Comparison of ENCODE assay signal across 15 mouse cellular contexts in genomic region chr4:41499619-41500018, GRCm38 (mm10). TPM values are rescaled to one million over a fixed set of nuclear protein-coding genes. Genes with fewer than 3 reads are reported as not detected.
DNase-seq lines count a peak whose midpoint lies in the region; ATAC-seq lines count a peak whose summit lies in the region.
"Had no signal": no experiment of that assay in that cellular context is flagged by ENCODE, and none has a peak within 500 bp of the region (broad histone marks: within the 10 kb centered on the region; RNA-seq: fewer than 3 reads in every experiment).

No protein-coding gene starts in this region.

- no peak overlapping the region for H3K27ac ChIP-seq in forebrain, embryonic 13.5 days
- H3K27ac ChIP-seq in forebrain, embryonic 10.5 days, result no peak overlapping the region
- no peak overlapping the region for H3K27ac ChIP-seq in hindbrain, embryonic 13.5 days
- H3K27ac ChIP-seq in hindbrain, embryonic 11.5 days (ENCODE audit: low read depth, low read length), result no peak overlapping the region
- no peak overlapping the region for H3K27ac ChIP-seq in neural tube, embryonic 13.5 days (replicated peaks)
- H3K27ac ChIP-seq in neural tube, embryonic 14.5 days (ENCODE audit: low read depth, low read length), result no peak overlapping the region
- H3K27ac ChIP-seq: limb, embryonic 12.5 days; liver, embryonic 14.5 days; stomach, postnatal 0 days had no signal

- peak overlapping the region; percentile 61; the same call in 1 of the 2 replicates for H3K4me2 ChIP-seq in forebrain, embryonic 13.5 days
- H3K4me2 ChIP-seq in hindbrain, embryonic 13.5 days, result peak overlapping the region; percentile 61; the same call in 1 of the 2 replicates
- no peak overlapping the region for H3K4me2 ChIP-seq in hindbrain, embryonic 11.5 days (replicated peaks; ENCODE audit: low read depth, low read length)
- peak overlapping the region; percentile 58; the same call in 1 of the 2 replicates for H3K4me2 ChIP-seq in neural tube, embryonic 13.5 days
- H3K4me2 ChIP-seq in neural tube, embryonic 14.5 days (ENCODE audit: low read depth, low read length), result peak overlapping the region; percentile 52; the same call in 1 of the 2 replicates

- peak overlapping the region; percentile 1; the same call in 1 of the 2 replicates for H3K9ac ChIP-seq in forebrain, embryonic 13.5 days
- 0 out of 2 replicates have a peak overlapping the region, but pooled peaks have one; percentile 62 for H3K9ac ChIP-seq in hindbrain, embryonic 13.5 days
- H3K9ac ChIP-seq in hindbrain, embryonic 11.5 days (ENCODE audit: low read depth, low read length), result no peak overlapping the region
- no peak overlapping the region for H3K9ac ChIP-seq in neural tube, embryonic 13.5 days
- H3K9ac ChIP-seq in neural tube, embryonic 14.5 days (replicated peaks; ENCODE audit: low read depth, low read length), result no peak overlapping the region
- H3K9ac ChIP-seq: limb, embryonic 12.5 days; liver, embryonic 14.5 days had no signal

- no peak for ATAC-seq in forebrain, embryonic 13.5 days
- no peak for ATAC-seq in hindbrain, embryonic 13.5 days (ENCODE audit: low FRiP score)
- no peak for ATAC-seq in hindbrain, embryonic 11.5 days (ENCODE audit: low FRiP score)
- no peak for ATAC-seq in neural tube, embryonic 13.5 days (ENCODE audit: low read depth)
- ATAC-seq in neural tube, embryonic 14.5 days (ENCODE audit: low read depth), result no peak
- ATAC-seq: CD4-positive, CD25-positive, alpha-beta regulatory T cell, adult 4 months had no signal

- no peaks in the 10 kb centered on the region for H3K9me3 ChIP-seq in forebrain, embryonic 13.5 days (replicated peaks)
- no peaks in the 10 kb centered on the region for H3K9me3 ChIP-seq in forebrain, embryonic 10.5 days
- no peaks in the 10 kb centered on the region for H3K9me3 ChIP-seq in hindbrain, embryonic 13.5 days
- H3K9me3 ChIP-seq in hindbrain, embryonic 11.5 days (ENCODE audit: control insufficient read depth, low read length), result no peaks in the 10 kb centered on the region
- no peaks in the 10 kb centered on the region for H3K9me3 ChIP-seq in neural tube, embryonic 13.5 days
- no peaks in the 10 kb centered on the region for H3K9me3 ChIP-seq in neural tube, embryonic 14.5 days (ENCODE audit: control insufficient read depth, low read length)
- H3K9me3 ChIP-seq: limb, embryonic 12.5 days had no signal

- peaks cover 42% of the 10 kb centered on the region for H3K4me1 ChIP-seq in forebrain, embryonic 13.5 days
- H3K4me1 ChIP-seq in forebrain, embryonic 10.5 days, result peaks cover 44% of the 10 kb centered on the region
- peaks cover 53% of the 10 kb centered on the region for H3K4me1 ChIP-seq in hindbrain, embryonic 13.5 days (replicated peaks)
- peaks cover 10% of the 10 kb centered on the region for H3K4me1 ChIP-seq in hindbrain, embryonic 11.5 days (replicated peaks; ENCODE audit: control insufficient read depth, insufficient read depth, low read length)
- peaks cover 39% of the 10 kb centered on the region for H3K4me1 ChIP-seq in neural tube, embryonic 13.5 days (replicated peaks)
- peaks cover 22% of the 10 kb centered on the region; the same call in 1 of the 2 replicates for H3K4me1 ChIP-seq in neural tube, embryonic 14.5 days (ENCODE audit: control insufficient read depth, insufficient read depth, low read length)

- no peak for DNase-seq in forebrain, embryonic 10.5 days (ENCODE audit: extremely low spot score, low spot score)
- no peak for DNase-seq in hindbrain, embryonic 11.5 days (ENCODE audit: low spot score)
- DNase-seq in neural tube, embryonic 10.5 days (ENCODE audit: extremely low spot score, low spot score), result no peak
- DNase-seq in cerebellum, postnatal 10 days, result no peak
- DNase-seq: cerebellum, adult 11 months; thymus, postnatal 14 days had no signal

- 59% methylated on average over 8 of the region's 8 CpGs for WGBS in forebrain, embryonic 13.5 days
- 58% methylated on average over 8 of the region's 8 CpGs for WGBS in forebrain, embryonic 10.5 days
- 60% methylated on average over 8 of the region's 8 CpGs for WGBS in hindbrain, embryonic 13.5 days
- WGBS in hindbrain, embryonic 11.5 days, result 56% methylated on average over 8 of the region's 8 CpGs
- 57% methylated on average over 8 of the region's 8 CpGs for WGBS in neural tube, embryonic 13.5 days
- WGBS in neural tube, embryonic 14.5 days, result 52% methylated on average over 8 of the region's 8 CpGs

- peaks cover 62% of the 10 kb centered on the region for H3K27me3 ChIP-seq in forebrain, embryonic 13.5 days
- peaks cover 81% of the 10 kb centered on the region for H3K27me3 ChIP-seq in forebrain, embryonic 10.5 days (ENCODE audit: poor library complexity, severe bottlenecking)
- peaks cover 77% of the 10 kb centered on the region for H3K27me3 ChIP-seq in hindbrain, embryonic 13.5 days
- peaks cover 56% of the 10 kb centered on the region for H3K27me3 ChIP-seq in hindbrain, embryonic 11.5 days (ENCODE audit: control insufficient read depth, insufficient read depth, low read length)
- peaks cover 80% of the 10 kb centered on the region for H3K27me3 ChIP-seq in neural tube, embryonic 13.5 days
- peaks cover 27% of the 10 kb centered on the region for H3K27me3 ChIP-seq in neural tube, embryonic 14.5 days (ENCODE audit: control insufficient read depth, insufficient read depth, low read length)

- no peaks in the 10 kb centered on the region for H3K36me3 ChIP-seq in forebrain, embryonic 13.5 days (ENCODE audit: poor library complexity, severe bottlenecking)
- H3K36me3 ChIP-seq in forebrain, embryonic 10.5 days (replicated peaks), result peaks cover 2% of the 10 kb centered on the region; the same call in 1 of the 2 replicates
- peaks cover 3% of the 10 kb centered on the region for H3K36me3 ChIP-seq in hindbrain, embryonic 13.5 days
- no peaks in the 10 kb centered on the region for H3K36me3 ChIP-seq in hindbrain, embryonic 11.5 days (ENCODE audit: control insufficient read depth, insufficient read depth, low read length)
- no peaks in the 10 kb centered on the region for H3K36me3 ChIP-seq in neural tube, embryonic 13.5 days
- no peaks in the 10 kb centered on the region for H3K36me3 ChIP-seq in neural tube, embryonic 14.5 days (ENCODE audit: control insufficient read depth, insufficient read depth, low read length)
- H3K36me3 ChIP-seq: limb, embryonic 12.5 days had no signal

- H3K4me3 ChIP-seq in forebrain, embryonic 13.5 days, result no peak overlapping the region
- no peak overlapping the region for H3K4me3 ChIP-seq in forebrain, embryonic 10.5 days
- H3K4me3 ChIP-seq in hindbrain, embryonic 13.5 days, result peak overlapping the region; percentile 37; the same call in 1 of the 2 replicates
- no peak overlapping the region for H3K4me3 ChIP-seq in hindbrain, embryonic 11.5 days (ENCODE audit: low read depth, low read length)
- no peak overlapping the region for H3K4me3 ChIP-seq in neural tube, embryonic 13.5 days
- H3K4me3 ChIP-seq in neural tube, embryonic 14.5 days (ENCODE audit: low read depth, low read length), result no peak overlapping the region

RNA-seq across cellular contexts. Expression of gene AI464131, which starts 3.3 kb away (rescaled TPM):
- 3.0 and 3.1 TPM in 2 replicates for polyA plus RNA-seq in forebrain, embryonic 13.5 days (2015; fragmentation: Nextera tagmentation; extraction: Ambion mirVana)
- polyA plus RNA-seq in forebrain, embryonic 10.5 days (2016; fragmentation: Nextera tagmentation; extraction: Ambion mirVana), result 6.3 and 7.1 TPM in 2 replicates
- 7.0 TPM in 2 replicates for polyA plus RNA-seq in hindbrain, embryonic 13.5 days (2015; fragmentation: Nextera tagmentation; extraction: Ambion mirVana)
- 8.3 and 10.9 TPM in 2 replicates for polyA plus RNA-seq in hindbrain, embryonic 11.5 days (2014; fragmentation: Nextera tagmentation; extraction: Ambion mirVana)
- polyA plus RNA-seq in neural tube, embryonic 13.5 days (2015; fragmentation: Nextera tagmentation; extraction: Ambion mirVana), result 5.7 and 6.5 TPM in 2 replicates
- polyA plus RNA-seq in neural tube, embryonic 14.5 days (2014; fragmentation: Nextera tagmentation; extraction: Ambion mirVana), result 8.0 and 8.6 TPM in 2 replicates
- polyA plus RNA-seq: CD4-positive, CD25-positive, alpha-beta regulatory T cell, adult 4 months had no signal

RNA-seq across cellular contexts. Expression of gene 1110017D15Rik, which starts 17.5 kb away (rescaled TPM):
- 9.1 and 14.3 TPM in 2 replicates for polyA plus RNA-seq in forebrain, embryonic 13.5 days (2015; fragmentation: Nextera tagmentation; extraction: Ambion mirVana)
- polyA plus RNA-seq in forebrain, embryonic 10.5 days (2016; fragmentation: Nextera tagmentation; extraction: Ambion mirVana), result 3.8 and 6.1 TPM in 2 replicates
- polyA plus RNA-seq in hindbrain, embryonic 13.5 days (2015; fragmentation: Nextera tagmentation; extraction: Ambion mirVana), result 9.8 and 17.9 TPM in 2 replicates
- 12.7 and 14.3 TPM in 2 replicates for polyA plus RNA-seq in hindbrain, embryonic 11.5 days (2014; fragmentation: Nextera tagmentation; extraction: Ambion mirVana)
- 6.8 and 8.7 TPM in 2 replicates for polyA plus RNA-seq in neural tube, embryonic 13.5 days (2015; fragmentation: Nextera tagmentation; extraction: Ambion mirVana)
- polyA plus RNA-seq in neural tube, embryonic 14.5 days (2014; fragmentation: Nextera tagmentation; extraction: Ambion mirVana), result 5.3 and 13.7 TPM in 2 replicates
- polyA plus RNA-seq: CD4-positive, CD25-positive, alpha-beta regulatory T cell, adult 4 months; heart, embryonic 11.5 days; liver, embryonic 14.5 days had no signal

RNA-seq across cellular contexts. Expression of gene Nudt2, which starts 34.7 kb away (rescaled TPM):
- polyA plus RNA-seq in forebrain, embryonic 13.5 days (2015; fragmentation: Nextera tagmentation; extraction: Ambion mirVana), result 62.2 and 72.8 TPM in 2 replicates
- polyA plus RNA-seq in forebrain, embryonic 10.5 days (2016; fragmentation: Nextera tagmentation; extraction: Ambion mirVana), result 65.4 and 67.8 TPM in 2 replicates
- polyA plus RNA-seq in hindbrain, embryonic 13.5 days (2015; fragmentation: Nextera tagmentation; extraction: Ambion mirVana), result 58.0 and 60.4 TPM in 2 replicates
- 67.7 and 70.3 TPM in 2 replicates for polyA plus RNA-seq in hindbrain, embryonic 11.5 days (2014; fragmentation: Nextera tagmentation; extraction: Ambion mirVana)
- 57.0 and 62.7 TPM in 2 replicates for polyA plus RNA-seq in neural tube, embryonic 13.5 days (2015; fragmentation: Nextera tagmentation; extraction: Ambion mirVana)
- 60.8 and 78.5 TPM in 2 replicates for polyA plus RNA-seq in neural tube, embryonic 14.5 days (2014; fragmentation: Nextera tagmentation; extraction: Ambion mirVana)

RNA-seq across cellular contexts. Expression of gene Kif24, which starts 34.9 kb away (rescaled TPM):
- 8.9 and 9.7 TPM in 2 replicates for polyA plus RNA-seq in forebrain, embryonic 13.5 days (2015; fragmentation: Nextera tagmentation; extraction: Ambion mirVana)
- 16.2 and 17.7 TPM in 2 replicates for polyA plus RNA-seq in forebrain, embryonic 10.5 days (2016; fragmentation: Nextera tagmentation; extraction: Ambion mirVana)
- 4.6 and 5.1 TPM in 2 replicates for polyA plus RNA-seq in hindbrain, embryonic 13.5 days (2015; fragmentation: Nextera tagmentation; extraction: Ambion mirVana)
- polyA plus RNA-seq in hindbrain, embryonic 11.5 days (2014; fragmentation: Nextera tagmentation; extraction: Ambion mirVana), result 10.4 and 11.9 TPM in 2 replicates
- 2.3 and 2.8 TPM in 2 replicates for polyA plus RNA-seq in neural tube, embryonic 13.5 days (2015; fragmentation: Nextera tagmentation; extraction: Ambion mirVana)
- 2.1 and 2.3 TPM in 2 replicates for polyA plus RNA-seq in neural tube, embryonic 14.5 days (2014; fragmentation: Nextera tagmentation; extraction: Ambion mirVana)

Comparison
In these comparisons a context has a peak if more than half of its experiments do, and no peak if none do; other contexts are left out.
1. H3K9ac ChIP-seq: peak in forebrain, embryonic 13.5 days (single experiment) and hindbrain, embryonic 13.5 days (single experiment); none in hindbrain, embryonic 11.5 days (single experiment), neural tube, embryonic 13.5 days (single experiment) and neural tube, embryonic 14.5 days (single experiment).